Comparison of ENCODE assay signal across 8 mouse cellular contexts in genomic region chr11:98412273-98412796, GRCm38 (mm10). TPM values are rescaled to one million over a fixed set of nuclear protein-coding genes. Genes with fewer than 3 reads are reported as not detected.
DNase-seq lines count a peak whose midpoint lies in the region; ATAC-seq and TF ChIP-seq lines count a peak whose summit lies in the region.

TSS of gene Erbb2 (plus strand) at chr11:98412470.

- TF ChIP-seq CTCF in left cerebral cortex, adult 2 months (IDR thresholded peaks at IDR 0.05) = no peak

- H3K9ac ChIP-seq in embryonic facial prominence, embryonic 11.5 days (replicated peaks; ENCODE audit: low read length) = peak within 1 kb of the TSS; percentile 87
- H3K9ac ChIP-seq in heart, embryonic 11.5 days (ENCODE audit: low read depth, low read length) = peak within 1 kb of the TSS; percentile 97
- peak within 1 kb of the TSS; percentile 100 for H3K9ac ChIP-seq in kidney, embryonic 15.5 days
- peak within 1 kb of the TSS; percentile 79 for H3K9ac ChIP-seq in stomach, embryonic 15.5 days

- peak; percentile 26 to 41 for DNase-seq in left cerebral cortex, adult 2 months (ENCODE audit: extremely low spot score in 1 of 2, low spot score in 2 of 2)
- no peak for DNase-seq in left cerebral cortex, postnatal 36 days (ENCODE audit: low spot score in 2 of 2)
- DNase-seq in embryonic facial prominence, embryonic 11.5 days (ENCODE audit: low spot score) = peak; percentile 87
- DNase-seq in lung, postnatal 14 days = peak; percentile 82
- DNase-seq in layer of hippocampus, adult 9-10 months (ENCODE audit: low spot score) = no peak

- no peaks in the 10 kb centered on the region for H3K36me3 ChIP-seq in embryonic facial prominence, embryonic 11.5 days (replicated peaks; ENCODE audit: control insufficient read depth, insufficient read depth, low read depth, low read length)
- no peaks in the 10 kb centered on the region for H3K36me3 ChIP-seq in heart, embryonic 11.5 days (ENCODE audit: control insufficient read depth, insufficient read depth, low read length)
- H3K36me3 ChIP-seq in kidney, embryonic 15.5 days = 0 out of 2 replicates have a peak, but pooled peaks cover 5% of the 10 kb centered on the region
- H3K36me3 ChIP-seq in stomach, embryonic 15.5 days = no peaks in the 10 kb centered on the region

- ATAC-seq in embryonic facial prominence, embryonic 11.5 days (replicated peaks; ENCODE audit: insufficient number of reproducible peaks, low FRiP score, low TSS enrichment, low read depth) = peak; percentile 74
- peak; percentile 69; the same call in 1 of the 2 replicates for ATAC-seq in heart, embryonic 11.5 days (replicated peaks; ENCODE audit: insufficient number of reproducible peaks, low FRiP score, low TSS enrichment)
- peak; percentile 81 for ATAC-seq in kidney, embryonic 15.5 days (replicated peaks; ENCODE audit: low FRiP score)
- peak; percentile 81 for ATAC-seq in stomach, embryonic 15.5 days (ENCODE audit: insufficient read depth, low FRiP score, low read depth)

- H3K4me3 ChIP-seq in left cerebral cortex, adult 2 months = peak within 1 kb of the TSS; percentile 46
- H3K4me3 ChIP-seq in embryonic facial prominence, embryonic 11.5 days (ENCODE audit: low read depth, low read length) = peak within 1 kb of the TSS; percentile 89
- peak within 1 kb of the TSS; percentile 97 for H3K4me3 ChIP-seq in heart, embryonic 11.5 days (ENCODE audit: low read depth, low read length)
- peak within 1 kb of the TSS; percentile 99 for H3K4me3 ChIP-seq in kidney, embryonic 15.5 days (replicated peaks)
- H3K4me3 ChIP-seq in stomach, embryonic 15.5 days (replicated peaks) = peak within 1 kb of the TSS; percentile 95

- H3K4me2 ChIP-seq in embryonic facial prominence, embryonic 11.5 days (ENCODE audit: low read depth, low read length) = peak within 1 kb of the TSS; percentile 85
- H3K4me2 ChIP-seq in heart, embryonic 11.5 days = peak within 1 kb of the TSS; percentile 80
- H3K4me2 ChIP-seq in kidney, embryonic 15.5 days = peak within 1 kb of the TSS; percentile 79
- peak within 1 kb of the TSS; percentile 61 for H3K4me2 ChIP-seq in stomach, embryonic 15.5 days

- intact Hi-C loops in left cerebral cortex, adult 2 months (cut with DNase I) = no loop called here
- intact Hi-C loops in left cerebral cortex, postnatal 36 days (cut with DNase I) = no loop called here

- no peaks in the 10 kb centered on the region for H3K27me3 ChIP-seq in embryonic facial prominence, embryonic 11.5 days (ENCODE audit: control insufficient read depth, insufficient read depth, low read length)
- H3K27me3 ChIP-seq in heart, embryonic 11.5 days (ENCODE audit: control insufficient read depth, insufficient read depth, low read length) = no peaks in the 10 kb centered on the region
- H3K27me3 ChIP-seq in kidney, embryonic 15.5 days = peaks cover 5% of the 10 kb centered on the region
- no peaks in the 10 kb centered on the region for H3K27me3 ChIP-seq in stomach, embryonic 15.5 days (replicated peaks)

- H3K4me1 ChIP-seq in embryonic facial prominence, embryonic 11.5 days (ENCODE audit: control insufficient read depth, insufficient read depth, low read length) = no peaks in the 10 kb centered on the region; the same call in 1 of the 2 replicates
- peaks cover 52% of the 10 kb centered on the region for H3K4me1 ChIP-seq in heart, embryonic 11.5 days (ENCODE audit: control insufficient read depth, insufficient read depth, low read length)
- H3K4me1 ChIP-seq in kidney, embryonic 15.5 days = peaks cover 75% of the 10 kb centered on the region
- peaks cover 43% of the 10 kb centered on the region for H3K4me1 ChIP-seq in stomach, embryonic 15.5 days

- no peaks in the 10 kb centered on the region for H3K9me3 ChIP-seq in embryonic facial prominence, embryonic 11.5 days (replicated peaks; ENCODE audit: control insufficient read depth, low read length)
- no peaks in the 10 kb centered on the region for H3K9me3 ChIP-seq in heart, embryonic 11.5 days (replicated peaks; ENCODE audit: control insufficient read depth, low read length)
- H3K9me3 ChIP-seq in kidney, embryonic 15.5 days (replicated peaks) = no peaks in the 10 kb centered on the region
- no peaks in the 10 kb centered on the region for H3K9me3 ChIP-seq in stomach, embryonic 15.5 days

- H3K27ac ChIP-seq in left cerebral cortex, adult 2 months = no peak within 1 kb of the TSS
- peak within 1 kb of the TSS; percentile 75 for H3K27ac ChIP-seq in embryonic facial prominence, embryonic 11.5 days (replicated peaks; ENCODE audit: low read depth, low read length)
- peak within 1 kb of the TSS; percentile 97 for H3K27ac ChIP-seq in heart, embryonic 11.5 days (ENCODE audit: low read depth, low read length)
- H3K27ac ChIP-seq in kidney, embryonic 15.5 days = peak within 1 kb of the TSS; percentile 98
- peak within 1 kb of the TSS; percentile 96 for H3K27ac ChIP-seq in stomach, embryonic 15.5 days

- WGBS in embryonic facial prominence, embryonic 11.5 days = under 1% methylated on average over 43 of the region's 49 CpGs
- under 1% methylated on average over 32 of the region's 49 CpGs for WGBS in heart, embryonic 11.5 days (ENCODE audit: insufficient replicate concordance)
- WGBS in kidney, embryonic 15.5 days = 0% methylated on average over 38 of the region's 49 CpGs
- WGBS in stomach, embryonic 15.5 days = under 1% methylated on average over 37 of the region's 49 CpGs

RNA-seq across cellular contexts. Expression of gene Erbb2, which starts in this region (rescaled TPM):
- total RNA-seq in left cerebral cortex, adult 2 months (2021) = 1 to 10 TPM; 1.8 to 1.9 TPM
- 1 to 10 TPM; 1.7 to 2.4 TPM for total RNA-seq in left cerebral cortex, postnatal 36 days (2021)
- polyA plus RNA-seq in embryonic facial prominence, embryonic 11.5 days (2014; fragmentation: Nextera tagmentation; extraction: Ambion mirVana) = 26.5 and 30.8 TPM in 2 replicates
- 48.0 and 56.4 TPM in 2 replicates for polyA plus RNA-seq in heart, embryonic 11.5 days (2014; fragmentation: Nextera tagmentation; extraction: Ambion mirVana)
- 46.2 and 48.0 TPM in 2 replicates for polyA plus RNA-seq in kidney, embryonic 15.5 days (2015; fragmentation: Nextera tagmentation; extraction: Ambion mirVana)
- 40.6 and 42.4 TPM in 2 replicates for polyA plus RNA-seq in stomach, embryonic 15.5 days (2015; fragmentation: Nextera tagmentation; extraction: Ambion mirVana)

Comparison
In these comparisons a context has a peak if more than half of its experiments do, and no peak if none do; other contexts are left out.
1. DNase-seq: peak in left cerebral cortex, adult 2 months (2 of 2), embryonic facial prominence, embryonic 11.5 days (single experiment) and lung, postnatal 14 days (single experiment); none in left cerebral cortex, postnatal 36 days (0 of 2) and layer of hippocampus, adult 9-10 months (single experiment).
2. H3K4me3 ChIP-seq: peak in every context shown above with its lines; median percentile 99 in kidney, embryonic 15.5 days; 97 in heart, embryonic 11.5 days; 95 in stomach, embryonic 15.5 days; 89 in embryonic facial prominence, embryonic 11.5 days; 46 in left cerebral cortex, adult 2 months.
3. Peak in every context shown above with its lines, with median percentiles within 50 percentile points of each other: ATAC-seq, H3K4me2 ChIP-seq and H3K9ac ChIP-seq.